Mouse (Mus musculus) urinary bladder, postnatal 25 days (tissue): ENCODE measurements around the gene Adcy10.

ENCODE experiments used
- DNase-seq: peaks from one replicate; pipeline ENCODE4 v3.0.0; 2022; ENCODE audit warnings: low spot score

Adcy10 gene

DNA sequence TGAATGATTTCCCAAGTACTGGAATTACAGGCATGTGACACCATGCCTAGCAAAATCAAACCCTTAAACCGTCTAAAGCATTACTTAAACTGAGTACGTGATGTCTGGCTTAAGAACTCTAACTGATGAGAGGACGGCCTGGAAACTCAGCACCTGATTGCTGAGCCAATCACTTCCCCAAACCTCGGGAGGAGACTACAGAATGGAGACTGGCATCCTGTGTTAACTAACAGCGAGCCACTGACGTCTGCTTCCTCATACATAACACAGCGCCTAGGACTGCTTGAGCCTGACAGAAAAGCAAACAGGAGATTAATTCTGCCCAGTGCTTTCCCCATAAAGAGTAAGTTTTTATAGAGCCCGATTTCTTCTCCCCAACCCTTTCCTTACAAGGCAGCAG is 119.2 kb downstream of the Adcy10 start:
- no peak for DNase-seq

DNA sequence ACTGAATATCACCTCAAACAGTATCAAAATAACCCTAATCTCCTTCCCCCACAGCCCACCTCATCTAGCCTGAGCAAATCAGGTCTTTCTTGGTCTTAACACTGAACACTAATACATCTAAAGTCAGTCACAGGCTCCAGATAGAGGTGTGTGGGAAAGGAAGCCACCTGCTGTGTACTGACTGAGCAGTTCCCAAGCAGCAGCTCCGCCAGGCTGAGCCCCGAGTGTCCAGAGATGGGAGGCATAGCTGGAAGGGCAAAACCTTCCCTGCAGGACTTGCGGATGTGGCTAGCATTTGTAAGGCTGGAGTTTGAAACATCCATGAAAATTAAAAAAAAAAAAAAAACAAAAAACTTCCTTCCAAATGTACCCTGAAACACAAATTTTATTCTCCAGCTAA is 120.1 kb downstream of the Adcy10 start:
- no peak for DNase-seq

DNA sequence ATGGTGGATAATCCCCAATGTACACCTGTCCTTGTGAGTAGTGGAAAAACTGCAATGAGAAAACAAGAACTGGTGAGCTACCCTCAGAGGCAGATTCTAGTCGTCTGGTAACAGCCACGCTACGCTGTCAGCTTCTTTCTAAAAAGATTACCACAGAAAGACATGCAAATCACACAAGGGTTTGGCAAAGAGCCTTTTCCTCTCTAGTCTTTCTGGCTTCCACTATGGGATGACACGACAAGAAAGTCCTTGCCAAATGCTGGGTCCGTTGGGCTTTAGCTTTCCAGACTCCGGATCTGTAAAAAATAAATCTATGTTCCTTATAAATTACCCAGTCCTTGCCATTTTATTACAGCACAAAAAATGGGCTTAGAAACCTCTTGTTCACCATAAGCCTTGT is 120.8 kb downstream of the Adcy10 start:
- no peak for DNase-seq

GRCm38 (mm10) chr1:165608904-165609303 is 123.9 kb downstream of the Adcy10 start:
- DNase-seq: no peak

DNA sequence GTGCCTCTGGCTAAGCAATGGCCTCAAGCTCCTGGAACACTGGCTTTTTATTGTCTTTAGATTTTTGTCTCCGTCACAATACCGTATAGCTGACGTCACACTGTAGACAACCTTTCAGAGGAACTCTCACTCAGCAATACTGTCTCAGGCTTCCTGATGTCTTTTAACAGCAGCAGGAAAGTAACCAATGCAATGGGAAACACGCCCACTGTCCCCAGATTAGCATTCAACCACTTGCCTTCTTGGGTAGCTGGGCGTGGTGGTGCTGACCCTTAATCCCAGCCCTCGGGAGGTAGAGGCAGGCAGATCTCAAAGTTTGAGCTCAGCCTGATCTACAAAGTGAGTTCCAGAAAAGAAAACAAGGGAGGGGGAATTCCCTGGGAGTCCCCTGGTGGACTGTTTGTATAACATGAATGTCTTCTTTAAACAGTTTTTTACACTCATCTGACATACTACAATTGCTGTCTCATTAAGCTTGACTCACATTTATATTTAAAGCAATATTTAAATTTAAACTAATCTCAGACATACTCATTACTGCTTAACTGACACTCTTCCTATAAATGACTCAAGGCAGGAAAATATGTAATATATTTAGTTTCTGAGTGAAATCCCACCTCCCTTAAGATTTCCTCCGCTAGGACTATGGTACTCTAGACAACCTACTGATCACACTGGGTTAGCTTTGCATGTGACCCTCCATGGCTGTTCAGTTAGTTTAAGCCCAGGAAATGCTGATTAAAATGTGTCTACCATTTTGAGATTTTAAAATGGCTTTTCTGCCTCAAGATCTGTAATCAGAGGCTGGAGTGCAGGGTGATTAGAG is 124.7 kb downstream of the Adcy10 start:
- DNase-seq: no peak

DNA sequence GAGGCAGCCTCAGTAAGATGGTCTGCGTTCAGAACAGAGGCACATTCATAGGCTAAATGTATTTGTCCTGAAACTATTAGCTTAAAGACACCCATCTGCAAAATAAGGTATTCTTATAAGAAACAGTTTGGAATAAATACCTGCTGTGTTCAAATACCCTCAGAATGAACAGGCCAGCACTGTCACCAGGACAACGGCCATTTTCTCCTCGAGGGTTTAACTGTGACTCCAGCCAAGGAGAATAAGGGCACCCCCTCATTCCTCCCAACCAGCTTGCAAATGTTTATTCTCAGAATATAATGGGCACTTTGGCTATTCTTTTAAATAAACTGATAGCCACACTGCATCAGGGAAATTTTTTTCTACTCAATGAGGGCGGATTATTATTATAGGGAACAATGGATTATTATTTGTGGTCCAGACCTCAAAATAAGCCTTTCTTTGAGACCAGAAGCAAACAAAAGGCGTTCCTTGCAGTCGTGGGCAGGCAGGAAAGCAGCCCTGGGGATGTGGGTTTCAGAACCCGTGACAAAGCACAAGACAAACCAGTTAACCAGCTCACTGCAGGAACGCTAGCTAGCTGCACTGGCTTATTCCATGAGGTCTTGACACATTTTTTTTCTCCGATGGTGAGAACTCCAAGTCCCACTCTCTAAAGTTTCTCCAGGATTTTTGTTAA is 125.5 kb downstream of the Adcy10 start:
- DNase-seq: no peak

DNA sequence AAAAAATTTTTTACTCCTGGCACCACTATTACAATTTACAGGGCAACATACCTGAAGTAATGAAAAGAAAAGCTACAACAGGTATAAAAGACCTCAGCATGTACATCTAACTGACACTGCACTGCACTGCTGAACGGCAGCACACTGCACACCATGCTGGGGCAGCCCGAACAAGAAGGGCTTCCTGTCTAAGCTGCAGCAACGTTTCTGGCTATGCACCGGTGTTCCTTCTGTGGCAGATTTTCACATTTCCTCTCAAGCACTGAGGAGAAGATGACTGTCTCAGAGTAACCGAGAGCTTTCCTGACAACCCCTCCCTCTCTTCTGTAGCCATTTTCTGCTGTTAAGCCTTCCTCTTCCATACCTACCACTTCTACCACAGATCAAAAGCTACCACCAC is 127.7 kb downstream of the Adcy10 start:
- DNase-seq: no peak

- no peak for DNase-seq
These were observed 128.9 kb downstream of the Adcy10 start for GRCm38 (mm10) chr1:165613926-165614325.

GRCm38 (mm10) chr1:165614793-165615192 is 129.8 kb downstream of the Adcy10 start:
- DNase-seq: no peak

DNA sequence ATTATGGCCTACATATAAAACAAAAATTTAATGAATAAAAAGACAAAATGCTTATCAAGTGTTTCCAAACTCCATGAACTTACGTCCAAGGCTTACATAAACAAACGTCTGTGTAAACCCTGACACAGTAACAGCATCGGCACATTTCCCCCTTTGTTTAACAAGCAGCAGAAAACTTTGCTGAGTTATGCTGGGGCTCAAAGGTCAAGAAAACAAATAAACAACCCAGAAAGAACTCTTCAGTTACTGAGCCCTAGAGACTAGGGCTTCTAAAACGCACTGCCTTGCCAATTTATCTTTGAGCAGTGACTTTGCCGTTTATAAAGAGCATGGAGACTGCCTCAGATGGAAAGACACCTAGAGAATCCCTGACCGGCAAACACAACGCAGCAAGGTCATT is 131.7 kb downstream of the Adcy10 start:
- no peak for DNase-seq

- DNase-seq: no peak
These were observed 132.3 kb downstream of the Adcy10 start for GRCm38 (mm10) chr1:165617166-165617891.

DNA sequence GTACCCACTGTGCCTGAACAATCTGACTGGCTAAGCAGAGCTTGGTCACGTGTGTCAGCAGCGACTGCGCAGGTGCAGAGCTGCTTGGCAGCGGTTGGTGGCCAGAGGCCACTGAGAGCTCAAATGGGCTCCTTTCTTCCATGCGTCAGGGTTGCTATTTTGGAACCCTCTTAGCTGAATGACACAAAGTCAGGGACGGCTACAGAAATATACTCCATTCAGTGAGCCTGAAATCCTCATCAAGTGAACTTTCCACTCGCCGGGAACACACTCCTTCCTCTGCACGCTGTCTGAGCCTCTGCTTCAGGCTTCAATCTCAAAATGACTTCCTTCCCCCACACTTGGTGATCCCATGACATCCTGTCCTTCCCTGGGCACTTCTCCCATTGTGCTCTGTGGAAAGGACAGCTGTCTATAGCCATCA is 133.2 kb downstream of the Adcy10 start:
- no peak for DNase-seq

DNA sequence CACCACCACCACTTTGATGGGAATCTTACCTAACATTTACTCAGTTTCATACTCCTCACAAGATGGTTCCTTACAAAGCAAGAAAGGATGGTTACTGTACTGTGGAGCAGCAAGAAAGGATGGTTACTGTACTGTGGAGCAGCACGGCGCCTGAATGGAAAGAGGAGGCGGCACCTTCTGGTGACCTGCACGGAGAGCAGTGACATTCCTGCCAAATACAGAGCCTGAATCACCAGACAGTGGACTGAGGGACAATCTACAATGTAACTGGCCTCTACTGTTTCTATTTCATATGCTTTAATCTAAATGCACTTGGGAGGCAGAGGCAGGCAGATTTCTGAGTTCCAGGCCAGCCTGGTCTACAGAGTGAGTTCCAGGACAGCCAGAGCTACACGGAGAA is 140.1 kb downstream of the Adcy10 start:
- DNase-seq: no peak

DNA sequence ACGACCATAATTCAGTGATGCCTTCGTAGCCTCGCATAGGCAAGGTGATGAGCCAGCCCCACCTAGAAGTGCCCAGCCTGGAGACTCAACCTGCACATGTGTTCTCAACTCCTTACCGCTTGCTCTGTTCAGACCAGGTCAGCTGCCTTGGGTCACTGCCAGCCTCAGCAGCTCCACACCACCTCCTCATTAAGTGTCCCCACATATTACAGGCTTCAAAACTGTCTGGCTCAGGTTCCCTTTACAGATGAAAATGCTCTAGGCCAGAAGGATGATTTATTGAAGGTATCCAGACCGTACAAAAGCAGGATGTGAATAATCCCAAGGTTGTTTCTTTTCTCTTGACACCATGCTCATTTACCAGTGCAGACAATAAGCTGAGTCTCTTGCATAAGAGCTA is 140.9 kb downstream of the Adcy10 start:
- no peak for DNase-seq
